Mouse (Mus musculus) bone marrow macrophage, adult 2 months (primary cell): ENCODE results near the gene Ksr1.

Experiments
- CTCF ChIP-seq: IDR thresholded peaks from 2 replicates; pipeline ENCODE4 v1.5.1; 2012; ENCODE audit warnings: low read depth, mild to moderate bottlenecking, low read length, moderate library complexity
- POLR2A ChIP-seq: IDR thresholded peaks from 2 replicates; pipeline ENCODE4 v1.6.1; 2012; ENCODE audit warnings: mild to moderate bottlenecking, low read depth, low read length, borderline replicate concordance

- no peak for TF ChIP-seq CTCF
- TF ChIP-seq POLR2A, result no peak
Measured at GRCm38 (mm10) chr11:79149295-79149694, 3.1 kb upstream of the Ksr1 start.
